Comparison of ENCODE assay signal across 8 mouse cellular contexts in the genomic region with DNA sequence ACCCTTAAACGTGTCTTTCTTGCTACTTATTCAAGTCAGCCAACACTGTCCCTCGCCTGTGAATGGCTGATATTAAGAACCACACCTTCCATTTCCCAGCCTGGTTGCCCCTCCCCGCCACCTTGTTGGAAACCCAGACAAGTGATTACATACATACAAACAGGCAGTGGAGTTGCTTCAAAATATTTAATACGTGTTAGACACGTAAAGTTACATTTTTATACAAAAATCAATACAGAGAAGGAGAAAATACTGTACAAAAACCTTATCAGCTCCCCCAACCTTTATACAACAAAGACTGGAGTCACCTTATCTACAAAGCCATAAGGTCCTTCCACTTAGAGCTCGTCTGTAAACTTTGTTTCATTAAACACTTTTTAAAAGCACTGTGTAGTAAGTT. TPM values are rescaled to one million over a fixed set of nuclear protein-coding genes. Genes with fewer than 3 reads are reported as not detected.
DNase-seq lines count a peak whose midpoint lies in the region.

No protein-coding gene starts in this region.

- H3K27me3 ChIP-seq in hindbrain, embryonic 10.5 days (ENCODE audit: insufficient read depth, poor library complexity, severe bottlenecking) = peaks cover 5% of the 10 kb centered on the region; the same call in 1 of the 2 replicates

- no peaks in the 10 kb centered on the region for H3K9me3 ChIP-seq in hindbrain, embryonic 10.5 days

- peak overlapping the region; percentile 99; the same call in 1 of the 2 replicates for H3K27ac ChIP-seq in hindbrain, embryonic 10.5 days
- H3K27ac ChIP-seq in macrophage = peak overlapping the region; percentile 79

- H3K36me3 ChIP-seq in hindbrain, embryonic 10.5 days = peaks cover 13% of the 10 kb centered on the region; the same call in 1 of the 2 replicates
- no peaks in the 10 kb centered on the region for H3K36me3 ChIP-seq in macrophage (ENCODE audit: inconsistent target)

- H3K4me1 ChIP-seq in hindbrain, embryonic 10.5 days (replicated peaks) = peaks cover 39% of the 10 kb centered on the region

- peaks cover 37% of the 10 kb centered on the region for H3K79me2 ChIP-seq in macrophage (ENCODE audit: inconsistent target)

- DNase-seq in heart, adult 11 months = peak; percentile 94
- DNase-seq in heart, adult 9 months (ENCODE audit: low spot score in 2 of 2) = no peak
- DNase-seq in NIH3T3 (ENCODE audit: low read depth) (peak; percentile 72), adipocyte (ENCODE audit: low spot score) (no peak)
- DNase-seq in hindbrain, embryonic 10.5 days (ENCODE audit: low spot score) = no peak
- DNase-seq in cerebellum, adult 8-10 months = no peak
- no peak for DNase-seq in kidney, postnatal 25 days

- peak overlapping the region; percentile 93 for H3K4me3 ChIP-seq in hindbrain, embryonic 10.5 days
- peak overlapping the region; percentile 72 for H3K4me3 ChIP-seq in macrophage (ENCODE audit: inconsistent target)

- 33% methylated on average over 6 of the region's 6 CpGs for WGBS in hindbrain, embryonic 10.5 days
- WGBS in macrophage (ENCODE audit: missing documents) = 24% methylated on average over 6 of the region's 6 CpGs

RNA-seq across cellular contexts. Expression of gene Ier5, which starts 2.1 kb away (rescaled TPM):
- polyA plus RNA-seq in hindbrain, embryonic 10.5 days (2016; fragmentation: Nextera tagmentation; extraction: Ambion mirVana) = 4.1 and 7.0 TPM in 2 replicates
- total RNA-seq in macrophage (2018; cell fraction: chromatin; rRNA removed) = 100 to 1,000 TPM in 15 of 26 experiments, 10 to 100 TPM in 11; 37.6 to 232 (median 114) TPM
- 100 to 1,000 TPM in 16 of 26 experiments, 10 to 100 TPM in 10; 68.0 to 298 (median 132) TPM for total RNA-seq in macrophage (2018; cell fraction: cytosol; rRNA removed)
- total RNA-seq in macrophage (2018; cell fraction: nucleus; rRNA removed) = 100 to 1,000 TPM in 22 of 26 experiments, 10 to 100 TPM in 4; 58.9 to 356 (median 241) TPM
- polyA plus RNA-seq in macrophage (2018) = 24.7 to 56.1 TPM (median 49.7 TPM) in 3 replicates

RNA-seq across cellular contexts. Expression of gene Mr1, which starts 49.3 kb away (rescaled TPM):
- 0.55 and 1.1 TPM in 2 replicates for polyA plus RNA-seq in hindbrain, embryonic 10.5 days (2016; fragmentation: Nextera tagmentation; extraction: Ambion mirVana)
- 10 to 100 TPM in 7 of 26 experiments, 1 to 10 TPM in 16, under 1 TPM in 3; 0.58 to 18.6 (median 4.8) TPM for total RNA-seq in macrophage (2018; cell fraction: chromatin; rRNA removed)
- 10 to 100 TPM; 15.6 to 30.1 (median 23.0) TPM for total RNA-seq in macrophage (2018; cell fraction: cytosol; rRNA removed)
- total RNA-seq in macrophage (2018; cell fraction: nucleus; rRNA removed) = 10 to 100 TPM in 19 of 26 experiments, 1 to 10 TPM in 7; 2.9 to 43.4 (median 14.7) TPM
- 15.5 to 37.2 TPM (median 30.0 TPM) in 3 replicates for polyA plus RNA-seq in macrophage (2018)

Comparison
In these comparisons a context has a peak if more than half of its experiments do, and no peak if none do; other contexts are left out.
1. DNase-seq: peak in heart, adult 11 months (single experiment) and NIH3T3 (single experiment); none in heart, adult 9 months (0 of 2), hindbrain, embryonic 10.5 days (single experiment), adipocyte (single experiment), cerebellum, adult 8-10 months (single experiment) and kidney, postnatal 25 days (0 of 2).